Mouse (Mus musculus): ENCODE data around the gene Ift80.
A peak's percentile ranks its signal among the peaks of the same experiment; 100 is the strongest.
"Not testable (repeated sequence)": the region's sequence is repeated elsewhere in the genome, so short reads cannot be mapped to it uniquely, and the experiment has no call there.

Gene Ift80

DNA sequence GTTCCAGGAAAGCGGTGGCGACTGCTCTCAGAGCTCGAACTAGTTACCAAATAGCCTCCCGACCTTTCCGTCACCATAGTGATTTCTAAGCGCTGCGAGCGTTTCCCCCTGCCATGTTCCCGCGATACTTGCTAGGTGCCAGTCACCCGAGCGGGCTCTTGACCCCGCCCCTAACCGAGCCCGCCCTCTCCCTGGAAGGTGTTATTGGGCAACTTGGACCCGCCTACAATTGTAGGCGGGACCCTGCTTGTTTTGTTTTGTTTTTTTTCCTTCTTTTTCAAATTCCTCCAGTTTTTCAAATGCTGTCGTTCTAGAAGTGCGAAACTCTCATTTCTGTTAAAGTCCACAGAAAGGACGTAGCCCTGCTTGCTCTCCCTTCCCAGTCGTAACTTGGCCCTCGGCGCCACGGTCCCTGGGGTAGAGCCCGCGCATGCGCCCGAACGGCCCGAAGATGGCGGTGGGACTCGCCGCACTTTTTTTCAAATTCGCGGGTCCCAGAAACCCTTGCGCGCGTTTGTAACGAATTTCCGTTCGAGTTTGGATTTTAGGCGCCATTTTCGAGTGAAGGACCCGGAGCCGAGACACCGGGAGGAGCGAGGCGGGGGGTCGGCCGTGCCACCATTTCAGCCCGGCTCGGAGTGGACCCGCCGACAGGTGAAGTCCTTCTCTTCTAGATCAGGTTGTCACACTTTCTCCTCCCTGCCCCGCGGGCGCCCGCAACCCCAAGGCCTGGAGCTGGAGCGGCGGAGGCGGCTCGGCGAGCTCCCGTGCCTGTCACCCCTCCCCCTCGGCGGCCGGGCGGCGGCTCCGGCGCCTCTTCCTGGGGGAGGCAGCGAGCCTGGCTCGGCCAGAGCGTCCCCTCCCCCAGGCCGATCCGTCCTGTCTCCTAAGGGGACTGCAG is at the start of gene Ift80, which contains the start of gene Smc4:
TSS of gene Ift80 (minus strand) at position 134 of the 901 bp plus-strand sequence.
TSS of gene Smc4 (plus strand) at position 302 of the 901 bp plus-strand sequence.
- peak; percentile 93 for DNase-seq (ENCODE audit: low spot score)

DNA sequence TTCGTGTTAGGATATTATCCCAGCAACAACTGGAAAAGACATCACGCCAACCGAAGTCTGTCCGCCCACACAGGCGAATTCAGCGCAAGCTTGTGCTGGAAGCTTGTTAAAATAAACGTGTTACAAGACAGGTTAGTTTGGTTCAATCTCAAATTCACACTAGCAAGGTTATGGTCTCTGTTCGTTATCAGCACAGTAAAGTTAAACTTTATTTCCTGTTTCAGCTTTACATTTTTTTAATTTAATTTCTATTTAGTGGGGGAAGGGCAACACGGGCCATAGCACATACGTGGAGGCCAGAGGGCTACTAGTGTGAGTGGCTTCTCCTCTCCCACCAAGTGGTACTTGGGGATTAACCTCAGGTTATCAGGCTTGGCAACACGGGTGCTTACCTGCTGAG is 47.5 kb upstream of the Ift80 start:
- no peak for DNase-seq (ENCODE audit: low spot score)

DNA sequence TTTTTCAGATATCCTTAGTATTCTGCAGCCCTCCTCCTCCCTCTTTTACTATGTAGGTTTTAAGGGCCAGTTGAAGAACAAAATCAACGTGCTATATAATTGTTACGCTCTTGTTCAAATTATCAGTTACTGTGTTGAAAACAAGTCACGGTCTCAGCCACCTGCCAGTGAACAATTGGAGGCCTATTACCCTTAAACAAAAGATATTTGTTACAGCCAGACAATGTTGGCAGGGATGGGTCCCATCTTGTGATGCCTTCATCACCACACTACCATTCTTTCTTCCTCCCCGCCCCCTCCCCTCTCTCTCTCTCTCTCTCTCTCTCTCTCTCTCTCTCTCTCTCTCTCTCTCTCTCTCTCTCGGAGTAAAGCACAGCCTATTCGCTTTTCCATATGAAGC is 44.6 kb upstream of the Ift80 start:
- DNase-seq (ENCODE audit: low spot score): peak; percentile 52

DNA sequence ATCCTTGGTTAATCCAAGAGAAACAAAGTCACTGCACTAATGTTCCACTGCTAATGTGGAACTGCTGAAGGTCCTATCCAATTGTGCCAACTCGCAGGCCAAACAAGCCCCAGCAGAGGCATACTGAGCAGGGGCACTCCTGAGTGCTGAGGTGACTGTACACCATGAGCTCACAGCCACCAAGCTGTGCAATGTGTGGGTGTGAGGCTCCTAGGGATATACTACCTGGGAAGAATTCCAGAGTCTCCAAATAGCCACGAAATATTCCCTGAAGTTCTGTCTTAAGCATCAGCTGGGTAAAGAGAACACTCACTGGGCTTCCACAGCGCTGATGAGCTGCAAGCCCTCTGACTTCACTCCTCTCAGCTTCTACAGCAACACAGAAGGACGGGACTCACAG is 43.3 kb upstream of the Ift80 start:
- no peak for DNase-seq (ENCODE audit: low spot score)

DNA sequence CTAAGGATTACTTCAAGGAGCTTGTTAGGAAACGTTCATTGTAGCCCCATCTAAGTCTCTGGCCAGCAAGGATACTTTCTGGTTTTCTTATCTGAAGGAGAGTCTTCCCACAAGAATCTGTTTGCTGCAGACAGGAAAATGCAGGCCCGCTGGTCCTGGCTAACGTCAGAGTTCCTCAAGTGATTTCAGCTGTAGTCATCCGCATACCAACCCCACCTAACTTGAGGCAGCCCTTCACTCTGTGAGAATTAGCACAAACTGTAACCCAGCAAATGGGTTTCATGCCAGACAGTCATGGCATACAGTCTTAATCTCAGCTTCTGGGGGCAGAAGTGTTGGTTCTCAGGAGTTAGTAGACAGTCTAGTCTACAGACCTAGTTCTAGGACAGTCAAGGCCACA is 42.1 kb upstream of the Ift80 start:
- no peak for DNase-seq (ENCODE audit: low spot score)

DNA sequence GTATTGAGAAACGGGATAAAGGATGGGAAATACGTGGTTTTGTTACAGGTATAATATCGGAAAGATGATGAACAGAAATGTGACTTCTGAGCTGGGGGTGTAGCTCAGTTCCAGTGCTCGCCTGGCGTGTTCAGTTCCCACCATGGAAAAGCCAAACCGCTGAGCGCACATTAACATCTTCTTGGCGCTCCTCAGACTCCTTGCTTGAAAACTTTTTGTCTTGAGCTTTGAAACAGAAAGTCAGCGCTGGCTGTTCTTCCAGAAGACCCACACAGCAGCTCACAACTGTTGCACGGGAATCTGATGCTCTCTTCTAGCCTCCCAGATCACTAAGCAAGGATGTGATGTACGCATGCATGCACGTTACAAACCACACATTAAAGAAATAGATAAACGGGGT is 41.4 kb upstream of the Ift80 start:
- no peak for DNase-seq (ENCODE audit: low spot score)

DNA sequence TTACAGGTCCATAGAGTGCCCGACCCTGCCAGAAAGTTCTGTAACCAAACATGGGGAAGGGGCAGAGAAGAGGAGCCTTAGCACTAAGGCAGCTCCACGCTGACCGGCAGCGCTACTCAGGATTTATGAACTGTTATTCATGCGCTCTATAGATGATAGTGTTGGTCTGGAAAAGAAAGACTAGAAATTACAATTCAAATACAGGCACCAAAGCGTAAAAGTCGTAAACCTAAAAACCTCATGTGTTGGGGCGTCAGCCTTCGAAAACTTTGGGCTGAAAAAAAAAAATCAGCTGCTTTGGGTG is 41.0 kb upstream of the Ift80 start:
- DNase-seq (ENCODE audit: low spot score): peak; percentile 20

DNA sequence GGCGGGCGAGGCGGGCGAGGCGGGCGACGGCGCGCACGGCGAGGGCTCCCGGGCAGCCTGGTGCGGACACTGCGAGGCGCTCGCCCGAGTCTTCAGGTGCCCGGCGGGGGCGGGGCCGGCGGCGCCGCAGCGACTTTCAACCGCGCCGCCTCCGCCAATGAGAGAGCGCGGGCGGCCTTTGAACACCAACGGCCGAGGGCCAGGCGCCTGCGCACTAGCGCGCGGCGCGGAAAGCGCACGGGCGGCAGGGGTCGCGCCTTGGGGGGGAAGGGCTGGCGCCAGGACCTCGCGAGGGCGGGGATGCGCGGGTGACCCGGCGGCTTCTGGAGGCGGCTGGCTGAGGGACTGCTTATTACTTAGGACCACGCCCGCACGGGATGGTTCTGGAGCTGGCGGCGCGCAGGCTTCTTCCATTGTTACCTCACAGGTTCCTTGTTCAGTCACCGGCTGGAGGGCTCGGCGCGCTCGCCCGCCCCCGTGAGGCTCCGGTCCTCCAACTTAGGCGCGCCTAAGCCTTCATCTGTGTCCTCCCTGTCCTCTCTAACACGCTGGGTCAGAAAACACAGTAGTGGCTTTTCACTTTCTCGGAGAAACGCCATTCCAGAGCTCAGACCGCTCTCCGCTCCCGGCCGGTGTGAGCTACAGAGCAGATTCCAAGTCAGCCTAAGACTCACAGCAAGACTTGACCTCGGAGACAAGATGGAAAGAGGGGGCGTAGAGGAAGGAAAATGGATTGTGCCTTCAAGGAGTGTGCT is 40.5 kb upstream of the Ift80 start, which contains the start of gene Trim59:
TSS of gene Trim59 (minus strand) at position 111 of the 755 bp plus-strand sequence.
- DNase-seq (ENCODE audit: low spot score): peak; percentile 88

DNA sequence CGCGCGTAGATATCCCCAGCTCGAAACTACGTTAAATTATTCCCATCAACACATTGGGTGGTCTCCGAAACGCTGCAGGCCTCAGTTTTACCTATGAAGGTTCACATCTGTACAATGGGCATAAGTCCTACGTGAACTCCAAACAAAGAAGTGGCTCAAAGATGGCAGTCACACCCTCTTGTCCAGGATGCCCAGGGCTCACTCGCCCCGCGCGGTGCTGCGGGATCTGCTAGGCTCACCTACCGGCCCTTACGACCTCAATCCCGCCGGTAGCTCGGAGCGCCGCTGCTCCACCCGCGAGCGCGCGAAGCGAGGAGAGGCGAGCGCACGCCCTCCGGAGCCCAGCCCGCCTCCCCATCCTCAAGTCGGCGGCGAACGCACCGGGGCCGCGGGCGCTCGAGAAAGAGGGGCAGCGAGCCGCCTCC is 39.8 kb upstream of the Ift80 start:
- DNase-seq (ENCODE audit: low spot score): peak; percentile 14

DNA sequence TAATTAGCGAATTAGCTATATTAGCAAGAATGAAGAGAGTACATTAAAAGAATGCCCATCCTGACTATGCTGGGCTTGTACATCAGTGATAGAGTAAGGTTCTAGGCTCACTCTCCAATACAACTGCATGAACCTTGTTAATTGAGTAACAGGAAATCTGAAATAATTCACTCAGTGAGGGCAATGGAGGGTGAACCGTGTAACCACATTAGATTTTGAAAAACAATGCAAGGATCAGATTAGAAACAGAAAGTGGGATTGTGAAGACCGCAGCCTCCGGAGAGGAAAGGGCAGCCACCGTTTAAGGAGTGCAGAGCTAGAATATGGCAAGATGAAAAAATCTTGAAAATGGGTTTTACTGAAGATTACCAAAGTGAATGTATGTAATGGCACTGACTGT is 36.9 kb upstream of the Ift80 start:
- DNase-seq (ENCODE audit: low spot score): no peak

DNA sequence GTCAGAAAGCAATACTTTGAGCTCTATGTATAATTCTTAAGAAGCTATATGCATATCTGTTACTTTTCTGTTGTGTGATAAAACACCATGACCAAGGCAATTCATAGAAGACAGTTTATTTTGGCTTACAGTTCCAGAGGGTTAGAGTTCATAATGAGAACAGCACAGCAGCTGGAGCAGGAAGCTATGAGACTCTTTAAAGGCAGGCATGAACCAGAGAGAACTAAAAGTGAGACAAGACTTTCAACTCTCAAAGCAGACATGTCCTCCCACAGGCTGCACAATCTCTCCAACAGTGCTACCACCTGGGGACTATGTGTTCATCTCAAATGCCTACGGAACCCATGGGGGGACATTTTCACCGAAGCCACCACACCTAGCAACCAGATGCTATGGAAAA is 35.7 kb upstream of the Ift80 start:
- DNase-seq (ENCODE audit: low spot score): no peak

DNA sequence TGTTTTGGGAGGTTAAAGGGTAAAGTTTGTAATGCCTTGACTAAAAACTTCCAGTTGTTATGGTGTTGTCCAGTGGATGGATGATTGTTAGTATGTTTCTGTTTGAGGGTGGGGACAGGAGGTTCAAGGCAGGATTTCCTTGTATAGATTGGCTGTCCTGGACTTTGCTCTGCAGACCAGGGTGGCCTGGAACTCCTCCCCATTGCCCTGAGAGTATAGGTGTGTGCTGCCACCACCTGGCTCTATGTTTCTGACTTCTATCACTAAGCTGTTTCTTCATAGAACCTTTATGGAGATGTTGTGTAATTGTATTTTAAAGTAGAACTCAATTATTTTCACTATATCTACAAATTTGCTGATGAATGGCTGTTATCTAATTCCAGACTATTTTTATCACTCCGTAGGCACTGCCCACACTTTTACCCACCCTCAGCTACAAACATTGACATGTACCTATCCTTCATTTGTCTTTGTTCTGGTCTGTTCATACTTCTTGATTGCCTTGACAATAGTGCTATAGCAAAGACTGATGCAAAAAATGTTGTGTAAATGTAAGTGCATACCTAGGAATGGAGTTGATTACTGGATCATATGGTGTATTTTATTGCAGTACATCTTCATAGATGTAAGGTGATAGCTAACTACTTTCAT is 21.9 kb upstream of the Ift80 start:
- DNase-seq (ENCODE audit: low spot score): no peak

DNA sequence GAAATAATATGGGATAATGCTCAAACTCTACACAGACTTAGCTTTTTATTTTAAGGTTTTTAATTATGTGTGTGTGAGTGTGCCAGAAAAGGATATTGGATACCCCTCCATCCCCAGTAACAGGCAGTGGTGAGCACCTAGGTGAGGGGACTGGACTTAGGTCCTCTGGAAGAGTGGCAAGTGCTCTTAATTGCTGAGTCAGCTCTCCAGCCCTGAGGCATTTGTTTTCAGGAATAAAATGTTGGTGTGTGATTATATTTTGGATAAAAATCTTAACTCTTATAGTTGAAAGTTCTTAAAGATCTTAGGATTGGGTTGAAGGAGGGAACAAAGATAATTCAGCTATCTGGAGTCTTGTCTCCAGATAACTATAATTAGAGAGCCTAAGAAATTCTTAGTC is 16.4 kb upstream of the Ift80 start:
- no peak for DNase-seq (ENCODE audit: low spot score)

DNA sequence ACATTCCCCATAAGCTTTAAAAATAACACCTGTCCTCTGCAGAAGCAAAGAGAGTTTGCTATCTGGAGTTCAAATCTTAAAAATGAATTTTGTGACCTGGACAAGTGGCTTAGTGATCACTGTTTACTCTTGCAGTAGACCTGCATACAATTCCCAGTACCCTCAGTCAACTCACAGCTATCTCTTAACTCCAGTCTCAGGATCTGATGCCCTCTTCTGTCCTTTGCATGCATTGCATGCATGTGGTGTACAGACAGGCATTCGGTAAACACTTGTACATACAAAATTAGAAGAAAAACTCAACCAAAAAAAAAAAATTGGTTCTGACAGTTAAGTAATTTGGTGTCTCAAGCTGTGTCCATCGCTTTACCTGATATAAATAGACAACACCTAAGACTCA is 15.9 kb upstream of the Ift80 start:
- DNase-seq (ENCODE audit: low spot score): no peak

DNA sequence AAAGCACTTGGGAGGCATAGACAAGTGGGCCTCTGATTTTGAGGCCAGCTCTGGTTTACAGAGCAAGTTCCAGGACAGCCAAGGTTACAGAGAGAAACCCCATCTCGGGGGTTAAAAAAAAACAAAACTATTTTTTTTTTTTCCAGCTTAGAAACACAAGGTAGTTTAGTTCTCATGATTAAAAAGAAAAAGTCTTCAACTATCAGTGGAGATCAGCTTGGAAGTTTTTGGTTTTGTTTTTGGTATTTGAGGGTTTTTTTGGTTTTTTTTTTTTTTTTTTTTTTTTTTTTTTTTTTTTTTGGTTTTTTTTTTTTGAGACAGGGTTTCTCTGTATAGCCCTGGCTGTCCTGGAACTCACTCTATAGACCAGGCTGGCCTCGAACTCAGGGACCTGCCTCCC is 14.3 kb upstream of the Ift80 start:
- not testable (repeated sequence) for DNase-seq (ENCODE audit: low spot score)

DNA sequence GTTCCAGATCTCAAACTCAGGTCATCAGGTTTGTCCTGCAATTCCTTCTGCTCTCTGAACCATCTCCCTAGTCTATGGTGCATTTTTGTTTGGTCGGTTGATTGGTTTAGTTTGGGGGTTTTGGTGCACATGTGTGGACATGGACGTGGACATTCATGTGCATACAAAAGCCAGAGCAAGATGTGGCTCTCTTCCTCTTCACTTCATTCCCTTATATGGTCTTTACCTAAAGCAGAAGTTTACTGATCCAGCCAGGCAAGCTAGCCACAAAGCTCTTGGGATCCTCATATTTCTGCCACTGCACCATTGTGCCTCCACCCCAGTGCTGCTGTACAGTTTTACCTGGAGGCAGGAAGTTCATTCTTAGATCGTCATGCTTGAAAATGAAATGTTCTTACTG is 12.8 kb upstream of the Ift80 start:
- DNase-seq (ENCODE audit: low spot score): no peak

DNA sequence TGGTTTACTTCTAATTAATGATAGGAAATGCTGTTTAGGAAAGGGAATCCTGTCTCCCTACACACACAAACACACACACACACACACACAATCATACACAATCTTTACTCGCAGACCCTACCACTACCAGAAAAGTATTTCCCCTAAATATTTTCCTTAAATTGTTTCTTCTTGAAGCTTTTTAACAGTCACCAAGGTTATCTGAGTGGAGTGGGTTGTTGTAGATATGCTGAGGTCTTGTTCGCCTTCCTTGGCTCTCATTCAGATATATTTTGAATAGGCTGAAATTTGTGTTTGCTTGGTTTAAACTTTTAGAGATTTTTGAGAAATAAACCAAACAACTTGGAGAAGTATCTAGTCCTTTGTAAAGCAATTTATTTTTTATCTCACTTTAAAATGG is 4.5 kb upstream of the Ift80 start:
- no peak for DNase-seq (ENCODE audit: low spot score)

DNA sequence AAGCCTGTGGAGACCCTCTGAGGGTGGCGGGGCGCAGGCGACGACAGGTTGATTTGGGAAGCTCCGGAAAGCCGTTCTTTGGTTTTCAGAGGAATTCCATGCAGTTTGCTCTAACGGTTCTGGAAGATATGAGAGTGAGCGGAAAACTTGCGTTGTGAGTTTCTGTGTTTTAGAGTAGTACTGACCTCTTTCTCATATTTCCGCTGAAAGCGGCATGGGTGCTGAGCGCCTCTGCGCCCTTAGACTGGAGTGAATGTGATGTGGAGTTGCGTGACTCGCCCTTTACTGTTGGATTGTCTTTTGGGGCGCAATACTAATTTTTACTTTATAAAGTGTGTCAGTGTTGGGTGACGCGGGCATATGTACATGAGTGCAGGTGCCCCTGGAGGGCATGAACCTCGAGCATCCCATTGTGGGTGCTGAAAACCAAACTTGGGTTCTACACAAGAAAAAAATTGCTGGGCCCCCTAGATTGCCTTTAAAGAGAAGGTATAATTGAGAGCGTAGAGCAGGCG is 1.9 kb upstream of the Ift80 start:
- DNase-seq (ENCODE audit: low spot score): no peak

DNA sequence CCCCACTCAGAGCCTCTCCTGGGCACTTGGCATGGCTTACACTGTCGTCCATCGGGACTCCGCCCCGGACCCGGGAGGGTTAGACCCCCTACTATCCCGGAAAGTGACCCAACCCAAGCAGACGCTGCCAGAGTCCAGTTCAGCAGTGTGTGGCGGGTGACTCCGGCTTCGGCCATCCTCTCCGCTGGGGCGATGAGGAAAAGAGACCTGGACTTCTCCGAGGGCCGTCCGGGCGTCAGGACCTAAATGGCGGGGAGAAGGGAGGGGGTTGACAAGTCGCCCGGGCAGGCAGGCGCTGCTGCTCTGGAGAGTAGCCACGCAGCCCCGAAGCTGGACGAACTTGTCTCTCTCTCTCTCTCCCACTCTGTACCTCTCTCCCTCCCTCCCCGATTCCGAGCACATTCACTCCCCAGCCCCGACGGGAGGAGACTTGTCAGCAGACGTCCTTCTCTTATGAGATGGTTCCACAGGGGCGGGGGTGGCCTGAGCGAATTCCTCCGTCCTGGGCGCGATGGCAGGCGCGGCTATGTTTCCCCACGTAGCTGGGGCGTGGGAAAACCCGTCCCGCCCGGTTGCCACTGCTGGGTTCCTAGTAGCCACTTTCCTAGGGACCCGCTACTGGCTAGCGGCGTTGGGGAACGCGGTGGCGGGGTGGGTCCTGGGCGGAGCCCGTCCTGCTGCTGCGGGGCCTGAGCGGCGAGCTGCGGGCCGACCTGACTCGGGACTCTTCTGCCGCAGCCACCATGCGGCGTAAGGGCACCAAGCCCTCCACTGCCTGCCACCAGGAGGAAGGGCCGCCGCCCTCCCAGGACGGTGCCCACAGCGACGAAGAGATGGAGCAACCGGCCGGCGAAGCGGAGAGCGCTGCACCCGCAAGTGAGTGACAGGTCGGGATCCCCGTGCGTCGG is 1.2 kb upstream of the Ift80 start:
- peak; percentile 13 for DNase-seq (ENCODE audit: low spot score)

DNA sequence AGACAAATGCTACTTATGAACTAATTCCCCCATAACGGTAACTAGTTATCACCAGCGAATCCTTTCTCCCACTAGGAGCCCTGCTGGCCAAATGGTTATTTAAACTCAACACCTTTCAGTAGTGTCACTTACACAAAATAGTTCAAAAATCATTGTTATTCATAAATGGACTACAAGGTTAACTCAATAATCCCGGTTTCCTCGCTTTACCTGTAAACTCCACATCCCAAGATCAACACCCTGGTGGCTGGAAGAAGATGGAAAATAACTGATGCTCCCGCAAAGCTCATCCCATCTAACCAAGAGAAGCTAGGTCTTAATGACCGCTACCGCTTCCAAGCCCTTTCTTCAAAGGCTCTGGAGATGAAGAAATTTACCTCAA is 324 bp downstream of the Ift80 start:
- no peak for DNase-seq (ENCODE audit: low spot score)

DNA sequence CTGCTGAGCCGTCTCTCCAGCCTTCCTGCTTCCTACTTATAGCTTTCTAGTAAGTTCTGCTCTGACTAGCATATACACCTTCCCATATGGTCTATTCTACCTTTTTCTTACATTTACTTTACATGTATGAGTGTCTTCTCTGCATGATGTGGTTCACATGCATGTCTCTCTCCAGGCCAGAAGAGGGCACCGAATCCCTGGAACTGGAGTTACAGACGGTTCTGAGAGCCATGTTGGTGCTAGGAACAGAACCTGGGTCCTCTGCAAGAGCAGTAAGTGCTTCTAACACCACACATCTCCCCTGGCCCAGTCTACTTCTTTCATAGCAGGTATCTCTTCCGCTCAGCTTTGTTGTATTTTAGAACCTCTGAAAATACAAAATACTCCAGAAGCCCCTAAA is 1.6 kb downstream of the Ift80 start:
- no peak for DNase-seq (ENCODE audit: low spot score)

DNA sequence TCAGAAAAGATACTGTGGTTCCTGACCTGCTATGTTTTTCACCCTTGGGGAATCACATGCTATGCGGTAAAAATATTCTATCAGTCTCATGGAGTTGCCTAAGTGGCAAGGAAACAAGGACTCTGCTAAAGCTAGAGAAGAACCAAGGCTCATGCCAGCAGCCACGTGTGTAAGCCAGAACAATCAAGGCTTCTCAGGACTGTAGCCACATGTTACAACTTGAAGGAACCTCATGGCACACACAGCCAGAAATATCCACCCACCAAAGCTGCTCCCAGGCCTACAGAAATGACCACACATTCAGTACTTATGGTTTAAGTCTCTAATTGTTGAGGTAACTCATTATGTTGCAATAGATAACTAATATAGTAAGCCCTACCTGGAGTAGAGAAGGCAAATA is 17.8 kb downstream of the Ift80 start:
- no peak for DNase-seq (ENCODE audit: low spot score)

All from layer of hippocampus, adult 11-12 months (tissue).